Mouse (Mus musculus): Measurements from ENCODE around the gene Tmem239.
A peak's percentile ranks its signal among the peaks of the same experiment; 100 is the strongest.
"Not testable (repeated sequence)": the region's sequence is repeated elsewhere in the genome, so short reads cannot be mapped to it uniquely, and the experiment has no call there.

Gene Tmem239

DNA sequence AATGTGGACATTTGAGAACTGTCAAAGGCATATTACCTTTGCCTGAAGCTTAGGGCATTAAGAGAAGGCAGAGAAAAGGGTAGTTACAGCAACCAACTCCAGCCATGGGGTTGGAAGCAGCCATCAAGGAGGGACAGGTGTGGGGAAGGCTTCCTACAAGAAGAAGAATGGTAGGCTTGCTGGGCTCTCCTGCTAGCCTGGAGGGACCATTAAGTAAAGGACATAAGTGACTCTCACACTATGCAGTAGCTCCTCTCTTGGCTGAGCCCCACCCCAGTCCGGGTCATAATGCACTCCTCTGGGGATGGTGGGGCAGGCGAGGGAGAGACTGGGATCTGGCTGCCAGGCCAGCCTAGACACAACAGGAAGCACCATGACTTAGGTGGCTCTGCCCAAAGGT is at the start of gene Tmem239:
Tmem239 (plus strand) TSS at position 301 of the 400 bp plus-strand sequence.
- DNase-seq = no peak

DNA sequence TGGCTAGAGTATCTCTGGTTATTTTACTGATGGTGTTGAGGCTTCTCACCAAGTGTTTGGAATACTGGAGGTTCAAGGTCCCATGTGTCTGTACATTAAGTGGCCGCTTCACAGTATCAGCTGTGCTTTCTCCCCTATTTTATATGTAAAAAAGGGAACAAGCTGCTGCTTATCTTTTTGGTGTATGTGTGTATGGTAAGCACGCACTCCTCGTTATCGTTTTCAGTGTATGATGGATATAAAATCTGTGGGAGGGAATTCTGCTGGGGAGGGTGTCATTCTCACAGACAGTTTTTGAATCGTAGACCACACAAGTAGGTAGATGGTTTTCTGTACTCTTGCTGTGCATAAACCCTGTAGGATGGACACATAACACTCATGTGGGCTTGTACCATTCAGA is 48.7 kb upstream of the Tmem239 start:
- DNase-seq = no peak

DNA sequence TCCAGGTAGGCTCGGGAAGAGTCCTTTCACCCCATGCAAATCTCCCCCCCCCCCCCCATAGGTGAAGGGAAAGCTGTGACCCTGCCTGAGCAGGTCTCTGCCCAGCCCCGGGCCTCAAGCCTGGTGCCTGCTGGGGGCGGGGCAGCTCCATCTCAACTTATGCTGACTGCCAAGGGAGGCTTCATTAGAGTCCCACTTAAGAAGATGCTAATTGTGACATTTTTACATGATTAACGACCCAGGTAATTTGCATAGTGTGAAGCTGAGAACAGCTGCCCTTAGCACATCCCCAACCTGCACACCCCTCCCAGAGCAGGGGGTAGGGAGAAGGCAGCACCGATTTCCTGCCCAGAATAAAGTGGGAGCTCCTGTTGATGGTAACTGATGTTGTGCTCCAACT is 47.4 kb upstream of the Tmem239 start:
- no peak for DNase-seq

DNA sequence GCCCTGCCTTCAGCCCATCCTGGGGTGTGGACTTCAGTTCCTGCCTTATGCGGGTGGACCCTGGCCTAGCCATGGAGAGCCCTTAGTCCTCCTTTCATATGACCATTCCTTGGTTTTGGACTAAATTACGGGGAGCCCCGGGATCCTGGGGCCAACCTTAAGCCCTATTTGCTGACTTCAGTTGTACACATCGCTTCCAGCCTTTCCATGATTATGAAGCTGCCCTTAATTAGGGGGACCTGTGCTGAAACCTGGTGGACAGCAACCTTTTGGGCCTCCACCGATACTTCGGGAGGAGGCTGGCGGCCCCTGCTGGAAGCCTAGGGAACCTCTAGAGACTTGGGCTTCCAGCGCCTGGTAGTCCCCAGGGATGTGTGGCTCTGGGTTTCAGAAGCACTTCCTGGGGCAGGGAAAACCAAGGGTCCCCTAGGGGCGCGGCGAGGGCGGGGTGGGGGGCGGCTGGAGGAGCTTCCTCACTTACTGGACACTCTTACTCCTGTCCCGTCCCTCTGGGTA is 43.7 kb upstream of the Tmem239 start:
- peak; percentile 22 to 25 for DNase-seq

DNA sequence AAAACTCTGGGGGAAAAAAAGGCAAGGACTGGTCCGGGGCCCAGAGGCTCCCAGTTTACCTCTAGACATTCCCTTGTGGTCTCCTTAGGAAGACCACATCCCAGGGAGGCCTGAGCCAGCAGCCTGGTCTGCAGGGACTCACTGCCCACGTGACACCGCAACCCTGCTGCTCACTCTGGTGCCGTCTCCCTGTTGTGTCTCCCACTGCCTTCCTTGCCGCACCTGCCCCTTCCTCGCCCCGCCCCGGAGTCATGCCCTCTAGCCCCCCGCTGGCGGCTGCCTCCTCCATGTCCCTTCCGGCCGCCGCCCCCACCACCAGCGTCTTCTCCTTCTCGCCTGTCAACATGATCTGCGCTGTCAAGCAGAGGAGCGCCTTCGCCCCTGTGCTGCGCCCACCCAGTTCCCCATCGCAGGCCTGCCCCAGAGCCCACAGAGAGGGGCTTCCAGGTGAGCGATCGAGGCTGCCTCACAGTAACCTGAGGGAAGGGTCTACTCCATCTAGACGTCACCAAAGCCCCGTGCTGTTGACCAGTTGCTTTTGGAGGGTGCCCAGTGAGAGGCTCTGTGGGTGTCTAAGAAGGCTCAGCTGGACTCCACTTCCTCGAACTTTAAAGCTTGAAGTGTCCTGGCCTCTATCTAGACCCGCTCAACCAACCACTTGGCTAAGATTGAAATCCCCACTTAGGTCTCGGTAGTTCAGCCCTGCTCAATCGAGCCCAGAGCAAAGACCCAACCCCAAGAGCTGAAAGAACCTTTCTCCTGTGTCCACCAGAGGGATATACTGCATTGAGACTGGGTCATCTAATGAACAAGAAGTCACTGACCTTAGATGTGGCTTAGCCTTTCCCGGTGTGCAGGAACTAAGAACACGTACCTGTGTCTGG is 40.8 kb upstream of the Tmem239 start:
- no peak for DNase-seq

DNA sequence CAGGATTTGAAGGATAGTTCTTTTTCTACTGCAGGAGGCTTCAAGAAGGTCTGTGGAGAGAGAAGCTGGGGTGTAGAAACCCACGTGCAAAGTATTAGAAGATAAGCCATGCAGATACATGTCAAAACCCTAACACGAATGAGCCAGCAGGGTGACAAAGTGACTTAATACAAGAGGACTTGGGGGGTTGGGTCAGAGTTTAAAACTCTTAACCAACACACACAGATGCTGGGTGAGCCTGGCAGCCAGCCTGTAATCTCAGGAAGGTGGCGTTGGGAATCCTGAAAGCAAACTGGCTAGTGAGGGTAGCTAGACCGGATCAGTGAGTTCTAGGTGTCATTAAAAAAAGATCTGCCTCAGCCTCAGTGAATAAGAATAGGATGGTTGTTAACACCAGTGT is 38.9 kb upstream of the Tmem239 start:
- no peak for DNase-seq

DNA sequence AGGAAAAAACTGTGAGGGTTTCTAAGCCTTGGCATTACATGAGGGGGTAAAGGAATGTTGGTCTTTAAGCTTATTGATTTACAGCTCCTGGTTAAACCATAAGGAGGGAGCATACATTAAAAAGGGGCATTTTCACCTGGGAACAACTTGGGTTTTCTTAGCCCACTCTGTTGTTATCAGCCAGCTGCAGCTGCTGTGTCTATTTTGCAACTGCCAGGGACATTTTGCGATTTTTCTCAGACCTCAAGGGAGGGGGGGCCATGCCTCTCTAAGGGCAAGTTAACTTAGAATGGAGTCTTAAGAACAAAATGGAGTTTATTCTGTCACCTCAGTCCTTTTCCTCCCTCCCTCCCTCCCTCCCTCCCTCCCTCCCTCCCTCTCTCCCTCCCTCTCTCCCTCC is 33.3 kb upstream of the Tmem239 start:
- DNase-seq = not testable (repeated sequence)

DNA sequence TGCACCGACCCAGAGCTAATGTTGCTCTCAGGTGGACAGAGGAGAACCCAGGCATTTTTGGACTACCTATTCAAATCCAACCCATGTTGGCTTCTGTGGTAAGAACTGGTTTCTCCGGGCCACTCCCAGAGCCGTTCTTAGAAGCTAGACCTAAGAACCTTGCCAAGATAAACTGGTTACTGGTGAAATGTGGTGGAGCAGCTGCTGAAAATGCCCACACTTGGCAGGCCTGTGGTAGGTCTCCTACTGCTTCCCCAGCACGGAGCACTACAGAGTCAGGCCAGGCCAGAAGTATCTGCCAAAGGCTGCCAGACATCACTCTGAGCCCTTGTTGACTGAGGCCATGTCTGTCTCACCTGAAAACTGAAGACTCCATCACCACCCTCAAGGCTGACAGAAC is 31.3 kb upstream of the Tmem239 start:
- no peak for DNase-seq

DNA sequence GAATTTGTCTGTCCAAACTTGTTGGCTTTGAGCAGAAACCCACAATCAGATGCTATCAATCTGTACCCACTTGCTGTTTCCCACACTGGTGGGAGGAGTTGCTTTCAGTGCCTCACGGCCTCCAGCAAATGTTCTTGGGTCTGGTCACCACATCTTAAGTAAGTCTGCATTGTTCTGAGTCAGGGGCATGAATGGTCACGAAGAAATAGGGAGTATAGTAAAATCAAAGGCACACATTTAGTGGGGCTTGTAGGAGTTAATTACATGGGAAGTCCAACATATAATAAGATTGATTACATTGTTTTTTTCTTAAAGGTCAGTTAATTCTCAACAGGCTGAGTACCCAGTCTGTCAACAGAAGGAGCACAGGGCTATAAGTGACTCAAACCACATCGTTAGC is 23.1 kb upstream of the Tmem239 start:
- no peak for DNase-seq

DNA sequence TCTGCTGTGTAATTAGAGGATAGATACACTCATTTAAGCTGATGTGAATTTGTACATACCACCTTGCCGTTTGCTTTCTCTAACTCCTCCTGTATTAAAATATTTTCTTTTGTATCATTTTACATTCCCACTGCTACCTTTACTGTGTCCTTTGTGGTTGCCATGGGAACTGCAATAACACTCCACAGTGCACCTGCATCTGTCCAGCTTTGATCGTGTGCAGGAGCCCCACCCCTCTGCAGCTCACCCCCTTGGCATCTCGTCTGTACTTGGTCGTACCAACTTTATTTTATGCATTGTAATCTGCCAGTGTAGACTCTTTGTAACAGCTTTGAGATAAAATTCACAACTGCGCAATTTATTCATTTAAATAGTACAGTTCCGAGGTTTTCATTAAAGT is 22.4 kb upstream of the Tmem239 start:
- no peak for DNase-seq

DNA sequence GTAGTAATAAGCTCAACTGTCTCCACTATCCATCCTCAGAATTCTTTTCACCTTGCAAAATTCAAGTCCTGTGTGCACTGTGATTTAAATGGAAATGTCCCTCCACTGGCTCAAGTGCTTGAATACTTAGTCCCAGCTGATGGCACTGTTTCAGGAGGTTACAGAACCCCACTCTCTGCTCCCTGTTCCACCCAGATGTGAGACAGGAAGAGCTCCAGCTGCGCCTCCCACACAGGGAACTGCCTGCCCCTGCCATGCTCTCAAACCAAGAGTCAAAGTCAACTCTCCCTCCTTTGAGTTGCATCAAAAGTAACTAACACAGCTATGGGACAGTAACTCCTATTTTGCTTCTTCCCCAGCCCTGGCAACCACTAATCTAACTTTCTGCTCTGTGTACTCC is 20.1 kb upstream of the Tmem239 start:
- no peak for DNase-seq

DNA sequence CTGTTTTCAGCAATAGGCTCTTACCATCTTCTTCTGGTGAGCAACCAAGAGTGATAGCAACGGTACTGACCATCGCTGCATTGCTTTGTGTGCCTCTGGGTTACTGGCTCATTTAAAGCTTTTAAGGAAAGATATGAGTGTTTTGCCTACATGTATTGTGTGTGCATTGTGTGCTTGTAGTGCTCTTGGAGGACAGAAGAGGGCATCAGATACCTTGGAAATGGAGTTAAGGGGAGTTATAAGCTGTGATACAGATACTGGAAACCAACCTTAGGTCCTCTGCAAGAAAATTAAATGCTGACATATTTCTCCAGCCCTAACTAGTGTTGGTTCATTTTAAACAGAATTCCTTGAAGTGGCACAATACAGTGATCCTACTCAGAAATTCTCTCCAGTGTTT is 17.5 kb upstream of the Tmem239 start:
- DNase-seq = no peak

DNA sequence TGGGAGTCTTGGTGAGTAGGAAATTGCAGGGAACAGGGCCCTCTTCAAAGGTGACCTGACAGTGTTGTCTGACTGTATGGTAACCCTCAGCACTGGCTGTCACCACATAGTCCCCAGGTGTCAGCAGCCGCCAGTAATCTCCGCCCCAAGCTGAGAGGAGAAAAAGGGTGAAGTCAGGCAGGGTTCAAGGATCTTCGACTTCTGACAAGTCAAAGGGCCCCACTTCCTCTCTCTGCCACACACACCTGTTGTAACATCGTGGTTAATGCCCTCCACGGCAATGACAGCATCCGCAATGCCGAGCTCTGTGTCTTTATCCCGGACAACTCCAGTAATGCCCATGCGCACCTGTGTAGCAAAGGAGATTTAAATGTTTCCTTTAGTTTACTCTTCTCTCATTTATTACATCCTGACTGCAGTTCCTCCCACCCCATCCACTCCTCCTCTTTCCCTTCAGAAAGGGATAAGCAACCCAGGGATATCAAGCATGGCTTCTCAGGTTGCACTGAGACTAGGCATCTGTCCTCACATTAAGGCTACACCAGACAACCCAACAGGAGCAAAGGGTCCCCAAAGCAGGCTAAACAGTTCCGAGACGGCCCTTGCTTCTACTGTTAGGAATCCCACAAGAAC is 15.2 kb upstream of the Tmem239 start:
- no peak for DNase-seq

DNA sequence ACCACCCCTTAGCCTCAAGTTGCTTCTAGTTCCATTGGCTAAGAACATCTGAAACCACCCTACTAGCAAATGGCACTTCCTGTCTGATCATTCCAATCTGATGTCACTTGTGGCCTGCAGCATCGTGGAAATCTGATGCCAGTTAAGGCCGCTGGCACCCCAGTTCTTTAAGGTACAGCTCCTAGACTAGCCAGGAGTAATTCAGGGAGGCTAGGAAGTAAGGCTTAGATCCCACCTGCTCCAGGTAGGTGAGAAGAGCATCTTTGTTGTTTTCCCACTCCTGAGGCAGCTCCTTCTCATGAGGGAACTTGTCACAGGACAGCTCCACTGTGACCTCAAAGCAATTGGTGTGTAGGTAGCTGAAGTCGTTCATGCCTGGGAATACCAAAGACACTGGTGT is 13.4 kb upstream of the Tmem239 start:
- DNase-seq = no peak

DNA sequence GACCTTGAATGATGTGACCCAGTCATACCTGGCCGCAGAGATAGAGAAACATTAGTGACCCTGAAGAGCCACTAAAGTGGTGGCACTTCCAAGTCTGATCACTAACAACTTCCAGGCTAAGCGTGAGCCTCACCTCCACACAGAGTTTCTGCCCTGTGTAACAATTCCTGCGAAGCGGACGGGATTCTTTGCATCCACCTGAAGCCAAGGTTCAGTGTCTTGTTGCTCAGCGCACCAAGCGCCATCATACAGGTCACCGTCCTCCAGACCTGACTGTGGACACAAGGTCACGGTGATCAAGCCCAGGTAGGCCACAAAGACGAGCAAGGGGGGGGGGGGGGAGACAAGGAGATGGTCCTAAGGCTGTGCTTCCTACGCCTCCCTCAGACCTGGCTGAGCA is 10.6 kb upstream of the Tmem239 start:
- no peak for DNase-seq

DNA sequence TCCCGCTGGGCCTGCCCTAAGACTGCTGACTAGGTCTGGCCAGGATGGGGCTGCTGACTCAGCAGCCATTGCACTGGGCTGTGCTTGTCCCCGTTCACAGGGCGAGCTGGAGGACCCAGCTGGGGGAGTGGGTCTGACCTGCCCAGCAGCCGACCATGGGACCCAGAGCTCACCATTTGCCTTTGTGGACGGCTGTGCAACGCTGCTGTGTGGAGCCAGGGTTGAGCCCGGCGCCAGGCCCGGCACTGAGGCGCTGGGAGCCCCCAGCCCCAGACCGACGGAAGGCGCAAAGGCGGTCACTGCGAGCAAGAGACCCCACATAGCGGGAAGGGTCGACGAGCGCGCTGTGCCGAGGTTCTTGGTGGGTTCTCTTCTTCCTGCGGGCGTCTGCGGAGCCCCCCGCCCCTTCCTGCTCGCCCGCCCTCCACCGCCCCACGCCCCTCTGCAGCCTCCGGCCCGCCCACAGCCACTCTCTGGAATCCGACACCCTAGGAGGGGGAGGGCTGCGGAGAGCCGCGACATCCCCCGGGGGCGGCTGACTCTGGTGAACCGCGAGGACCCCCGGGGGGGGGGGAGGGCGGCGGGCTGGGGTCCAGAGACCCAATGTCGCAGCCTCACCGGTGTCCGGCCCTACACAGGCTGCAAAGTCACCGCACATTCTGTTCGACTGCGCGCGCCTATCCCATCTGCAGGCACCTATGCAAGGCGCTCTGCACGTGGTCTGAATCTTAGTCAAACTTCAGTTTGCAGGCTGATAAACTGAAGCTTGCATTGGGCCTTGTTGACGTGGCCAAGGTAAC is 8.9 kb upstream of the Tmem239 start, which contains the start of gene Cpxm1:
Cpxm1 (minus strand) TSS at position 389 of the 800 bp plus-strand sequence.
- no peak for DNase-seq

DNA sequence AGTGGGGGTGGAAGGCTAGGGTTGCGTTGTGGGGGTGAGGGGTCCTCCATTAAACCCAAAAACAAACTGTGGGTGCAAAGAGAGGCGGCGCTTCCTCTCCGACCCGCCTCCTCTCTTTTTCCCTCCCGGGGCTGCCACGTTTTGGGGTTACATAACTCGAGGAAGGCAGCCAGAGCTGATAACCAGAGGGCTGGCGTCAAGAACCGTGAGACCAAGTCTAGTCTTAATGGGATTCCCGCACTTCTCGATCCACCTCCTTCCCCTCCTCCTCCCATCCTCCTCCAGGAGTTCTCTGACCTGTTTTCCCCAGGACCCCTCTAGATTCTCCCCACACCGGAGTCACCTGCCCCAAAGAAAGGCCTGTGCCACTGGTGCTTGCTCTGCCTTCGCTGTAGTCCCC is 8.2 kb upstream of the Tmem239 start:
- no peak for DNase-seq

DNA sequence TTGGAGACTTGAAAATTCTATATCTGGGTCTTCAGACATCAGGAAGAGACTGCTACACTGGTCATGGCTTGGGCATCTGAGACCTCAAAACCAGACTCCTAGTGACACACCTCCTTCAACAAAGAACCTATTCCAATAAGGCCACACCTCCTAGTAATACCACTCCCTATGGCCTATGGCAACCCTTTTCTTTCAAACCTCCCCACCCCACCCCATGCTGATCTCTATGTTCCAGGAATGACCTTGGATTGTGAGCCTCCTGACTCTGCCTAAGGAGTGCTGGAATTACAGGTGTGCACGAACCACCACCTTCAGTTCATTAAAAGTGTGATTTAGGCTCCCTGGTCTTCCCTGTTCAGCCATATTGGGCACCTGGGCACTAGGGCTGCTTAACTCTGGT is 6.2 kb upstream of the Tmem239 start:
- DNase-seq = no peak

DNA sequence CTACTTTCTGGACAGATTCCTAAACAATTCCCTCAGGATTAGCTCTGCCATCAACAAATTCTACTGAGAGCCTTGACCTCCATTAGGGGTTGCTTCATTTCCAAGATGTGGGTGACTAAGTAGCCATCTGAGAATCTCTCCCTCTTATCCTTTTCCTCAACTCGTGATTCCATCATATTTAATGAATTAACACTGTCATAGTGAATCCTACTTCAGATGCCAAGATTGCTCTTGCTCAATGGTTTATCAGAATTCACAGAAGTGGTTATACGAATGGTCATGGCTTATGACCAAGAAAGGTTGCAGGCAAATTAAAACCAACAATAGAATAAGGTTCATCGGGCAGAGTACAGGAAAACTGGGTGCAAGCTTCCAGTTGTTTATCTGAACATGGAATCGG is 4.4 kb upstream of the Tmem239 start:
- no peak for DNase-seq

DNA sequence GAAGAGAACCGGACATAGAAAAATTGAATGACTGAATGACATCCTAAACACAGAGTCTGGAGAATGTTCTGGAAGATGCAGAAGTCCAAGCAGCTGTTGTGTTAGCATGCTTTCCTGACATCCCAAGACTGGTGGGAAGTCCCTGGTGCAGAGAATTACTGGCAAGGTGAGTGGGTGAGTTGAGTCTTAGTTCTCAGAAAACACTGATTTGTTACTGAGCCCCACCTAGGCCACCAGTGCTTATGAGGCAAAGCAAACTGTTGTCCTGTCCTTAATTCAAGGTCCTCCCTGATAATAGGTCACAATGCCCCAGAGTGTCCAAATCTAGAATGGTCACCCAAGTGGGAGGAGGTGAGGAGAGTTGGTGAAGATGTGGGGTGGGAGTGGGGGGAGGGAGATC is 1.3 kb upstream of the Tmem239 start, which contains the start of the genes Gm28372 and 1700020A23Rik:
Gm28372 (plus strand) TSS at position 301 of the 400 bp plus-strand sequence.
1700020A23Rik (plus strand) TSS at position 321 of the 400 bp plus-strand sequence.
- DNase-seq = no peak

DNA sequence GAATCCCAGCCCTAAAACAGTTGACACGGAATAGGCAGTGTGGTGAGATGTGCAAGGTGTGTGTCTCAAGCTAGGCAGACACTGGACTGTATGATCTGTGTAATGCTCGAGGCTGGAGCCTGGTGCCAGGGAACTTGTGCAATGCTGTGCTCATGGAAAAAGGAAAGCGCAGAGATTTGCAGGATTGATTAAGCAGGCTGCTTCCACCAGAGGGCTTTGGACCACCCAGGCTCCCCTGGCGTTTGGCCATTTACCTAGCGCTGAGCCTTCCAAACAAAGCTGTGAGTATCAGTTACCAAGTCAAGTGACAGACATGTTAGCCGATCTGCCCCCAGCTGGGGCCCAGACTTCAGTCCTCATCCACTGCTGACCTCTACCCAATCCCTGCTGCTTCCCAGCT is 1.9 kb downstream of the Tmem239 start:
- no peak for DNase-seq

DNA sequence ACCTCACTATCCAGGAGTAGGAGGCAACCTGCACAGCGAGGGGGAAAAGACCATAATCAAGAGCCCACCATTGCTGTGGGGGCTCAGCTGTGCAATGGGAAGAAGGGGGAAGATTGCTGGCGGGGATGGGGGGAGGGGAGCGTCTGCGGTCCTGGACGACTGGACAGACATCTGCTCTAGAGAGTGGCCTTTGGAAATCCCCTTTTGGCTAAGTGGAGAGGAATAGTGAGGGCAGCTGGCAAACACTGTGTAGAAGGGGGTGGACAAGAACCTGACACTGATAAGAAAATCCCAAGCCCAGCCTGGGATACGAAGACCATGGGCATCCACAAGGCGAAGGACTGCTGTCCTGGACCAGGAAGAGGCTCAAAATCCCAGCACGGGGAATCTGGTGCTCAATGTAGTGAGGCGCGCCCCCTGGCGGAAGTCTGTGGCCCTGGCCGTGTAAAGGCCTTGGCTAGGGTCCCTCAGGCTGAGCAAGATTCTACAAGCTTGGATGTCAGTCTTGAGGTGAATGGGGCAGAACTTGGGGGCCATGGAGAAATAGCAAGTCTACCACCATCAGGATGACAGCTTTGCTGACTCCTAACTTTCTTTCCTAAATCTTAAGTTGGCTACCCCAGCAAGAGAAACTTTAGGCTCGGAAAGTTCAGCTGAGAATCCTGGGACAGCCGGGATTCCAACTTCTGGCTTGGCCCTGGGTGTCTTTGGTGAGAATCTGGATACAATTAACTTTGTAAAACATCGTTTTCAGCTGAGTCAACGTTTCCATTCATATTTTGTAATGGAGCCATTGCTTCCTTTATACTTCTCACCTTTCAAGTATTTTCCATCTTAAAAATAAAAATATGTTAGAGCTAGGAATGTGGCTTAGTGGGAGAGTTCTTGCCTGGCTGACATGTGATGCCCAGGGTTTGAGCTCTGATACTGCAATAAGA is 5.5 kb downstream of the Tmem239 start:
- DNase-seq = peak; percentile 81 to 82
